ENCODE assay signal across 23 mouse cellular contexts in genomic region chr1:185989432-185989831, GRCm38 (mm10).
DNase-seq lines count a peak whose midpoint lies in the region; ATAC-seq lines count a peak whose summit lies in the region.
"Had no signal": no experiment of that assay in that cellular context is flagged by ENCODE, and none has a peak within 500 bp of the region (broad histone marks: within the 10 kb centered on the region; RNA-seq: fewer than 3 reads in every experiment).

No protein-coding gene starts in this region.

- no peak overlapping the region for H3K9ac ChIP-seq in embryonic facial prominence, embryonic 11.5 days (replicated peaks; ENCODE audit: low read length)
- no peak overlapping the region for H3K9ac ChIP-seq in embryonic facial prominence, embryonic 12.5 days
- H3K9ac ChIP-seq in embryonic facial prominence, embryonic 15.5 days: no peak overlapping the region
- no peak overlapping the region for H3K9ac ChIP-seq in liver, embryonic 11.5 days (ENCODE audit: low read depth, low read length)
- H3K9ac ChIP-seq: forebrain, embryonic 12.5 days; hindbrain, embryonic 13.5 days; intestine, embryonic 15.5 days had no signal

- no peaks in the 10 kb centered on the region for H3K27me3 ChIP-seq in embryonic facial prominence, embryonic 11.5 days (ENCODE audit: control insufficient read depth, insufficient read depth, low read length)
- H3K27me3 ChIP-seq in embryonic facial prominence, embryonic 10.5 days (replicated peaks; ENCODE audit: low read depth, poor library complexity, severe bottlenecking): no peaks in the 10 kb centered on the region
- no peaks in the 10 kb centered on the region for H3K27me3 ChIP-seq in embryonic facial prominence, embryonic 12.5 days
- no peaks in the 10 kb centered on the region for H3K27me3 ChIP-seq in embryonic facial prominence, embryonic 15.5 days
- no peaks in the 10 kb centered on the region for H3K27me3 ChIP-seq in liver, embryonic 11.5 days (replicated peaks; ENCODE audit: control insufficient read depth, insufficient read depth, low read length)
- H3K27me3 ChIP-seq: forebrain, embryonic 12.5 days; hindbrain, embryonic 13.5 days; intestine, embryonic 15.5 days; Patski had no signal

- no peak overlapping the region for H3K4me3 ChIP-seq in embryonic facial prominence, embryonic 11.5 days (ENCODE audit: low read depth, low read length)
- no peak overlapping the region for H3K4me3 ChIP-seq in embryonic facial prominence, embryonic 10.5 days
- H3K4me3 ChIP-seq in embryonic facial prominence, embryonic 12.5 days: no peak overlapping the region
- no peak overlapping the region for H3K4me3 ChIP-seq in embryonic facial prominence, embryonic 15.5 days (replicated peaks)
- H3K4me3 ChIP-seq in liver, embryonic 11.5 days (ENCODE audit: low read depth, low read length): no peak overlapping the region
- H3K4me3 ChIP-seq: erythroblast, embryonic 14.5 days; forebrain, embryonic 12.5 days; hindbrain, embryonic 13.5 days; intestine, embryonic 15.5 days had no signal

- H3K4me1 ChIP-seq in embryonic facial prominence, embryonic 11.5 days (ENCODE audit: control insufficient read depth, insufficient read depth, low read length): no peaks in the 10 kb centered on the region
- peaks cover 3% of the 10 kb centered on the region; the same call in 1 of the 2 replicates for H3K4me1 ChIP-seq in embryonic facial prominence, embryonic 10.5 days
- peaks cover 6% of the 10 kb centered on the region; the same call in 1 of the 2 replicates for H3K4me1 ChIP-seq in embryonic facial prominence, embryonic 12.5 days
- H3K4me1 ChIP-seq in embryonic facial prominence, embryonic 15.5 days: peaks cover 7% of the 10 kb centered on the region; the same call in 1 of the 2 replicates
- no peaks in the 10 kb centered on the region for H3K4me1 ChIP-seq in liver, embryonic 11.5 days (replicated peaks; ENCODE audit: control insufficient read depth, insufficient read depth, low read length)
- H3K4me1 ChIP-seq: forebrain, embryonic 12.5 days; hindbrain, embryonic 13.5 days; intestine, embryonic 15.5 days had no signal

- peak; percentile 50 for DNase-seq in embryonic facial prominence, embryonic 11.5 days (ENCODE audit: low spot score)
- DNase-seq in embryonic facial prominence, embryonic 10.5 days (ENCODE audit: low spot score): no peak
- DNase-seq in cerebellum, postnatal 10 days: no peak
- no peak for DNase-seq in liver, embryonic 11.5 days (ENCODE audit: low spot score)
- no peak for DNase-seq in gastrocnemius, postnatal 25 days
- DNase-seq: adrenal gland, postnatal 10 days; cerebellum, adult 18-20 months; cerebellum, adult 9-11 months; cerebellum, postnatal 36 days; embryo, embryonic 11 days; gastrocnemius, postnatal 10 days; heart, adult 11 months; kidney, adult 11 months had no signal

- no peak for ATAC-seq in embryonic facial prominence, embryonic 11.5 days (replicated peaks; ENCODE audit: insufficient number of reproducible peaks, low FRiP score, low TSS enrichment, low read depth)
- ATAC-seq in embryonic facial prominence, embryonic 12.5 days (ENCODE audit: insufficient number of reproducible peaks, insufficient read depth, low FRiP score, low TSS enrichment): no peak
- 0 out of 2 replicates have a peak, but pooled peaks have one; percentile 43 for ATAC-seq in embryonic facial prominence, embryonic 15.5 days (ENCODE audit: insufficient number of reproducible peaks, low FRiP score, low TSS enrichment, low read depth)
- no peak for ATAC-seq in liver, embryonic 11.5 days (replicated peaks; ENCODE audit: low FRiP score)
- ATAC-seq: forebrain, embryonic 16.5 days; hindbrain, embryonic 16.5 days; intestine, embryonic 15.5 days; Patski had no signal

- no peak overlapping the region for H3K27ac ChIP-seq in embryonic facial prominence, embryonic 11.5 days (replicated peaks; ENCODE audit: low read depth, low read length)
- no peak overlapping the region for H3K27ac ChIP-seq in embryonic facial prominence, embryonic 10.5 days (replicated peaks)
- H3K27ac ChIP-seq in embryonic facial prominence, embryonic 12.5 days: peak overlapping the region; percentile 5; the same call in 1 of the 2 replicates
- peak overlapping the region; percentile 55; the same call in 1 of the 2 replicates for H3K27ac ChIP-seq in embryonic facial prominence, embryonic 15.5 days (replicated peaks)
- no peak overlapping the region for H3K27ac ChIP-seq in liver, embryonic 11.5 days (ENCODE audit: low read depth, low read length)
- H3K27ac ChIP-seq: forebrain, embryonic 12.5 days; hindbrain, embryonic 13.5 days; intestine, embryonic 15.5 days had no signal

- no peak overlapping the region for H3K4me2 ChIP-seq in embryonic facial prominence, embryonic 11.5 days (ENCODE audit: low read depth, low read length)
- no peak overlapping the region for H3K4me2 ChIP-seq in embryonic facial prominence, embryonic 12.5 days (replicated peaks)
- H3K4me2 ChIP-seq in embryonic facial prominence, embryonic 15.5 days (replicated peaks): no peak overlapping the region
- no peak overlapping the region for H3K4me2 ChIP-seq in liver, embryonic 11.5 days
- H3K4me2 ChIP-seq: forebrain, embryonic 12.5 days; heart, embryonic 11.5 days; hindbrain, embryonic 13.5 days; intestine, embryonic 15.5 days had no signal

- no peaks in the 10 kb centered on the region for H3K36me3 ChIP-seq in embryonic facial prominence, embryonic 11.5 days (replicated peaks; ENCODE audit: control insufficient read depth, insufficient read depth, low read depth, low read length)
- H3K36me3 ChIP-seq in embryonic facial prominence, embryonic 10.5 days (replicated peaks): no peaks in the 10 kb centered on the region
- no peaks in the 10 kb centered on the region for H3K36me3 ChIP-seq in embryonic facial prominence, embryonic 12.5 days
- no peaks in the 10 kb centered on the region for H3K36me3 ChIP-seq in embryonic facial prominence, embryonic 15.5 days
- H3K36me3 ChIP-seq in liver, embryonic 11.5 days (ENCODE audit: control insufficient read depth, insufficient read depth, low read length): no peaks in the 10 kb centered on the region
- H3K36me3 ChIP-seq: forebrain, embryonic 12.5 days; hindbrain, embryonic 13.5 days; intestine, embryonic 15.5 days had no signal

- WGBS in embryonic facial prominence, embryonic 11.5 days: 54% methylated on average over 8 of the region's 8 CpGs
- WGBS in embryonic facial prominence, embryonic 10.5 days: 72% methylated on average over 8 of the region's 8 CpGs
- WGBS in embryonic facial prominence, embryonic 12.5 days: 42% methylated on average over 8 of the region's 8 CpGs
- WGBS in embryonic facial prominence, embryonic 15.5 days: 27% methylated on average over 8 of the region's 8 CpGs
- 82% methylated on average over 8 of the region's 8 CpGs for WGBS in liver, embryonic 11.5 days

- H3K9me3 ChIP-seq in embryonic facial prominence, embryonic 11.5 days (replicated peaks; ENCODE audit: control insufficient read depth, low read length): no peaks in the 10 kb centered on the region
- no peaks in the 10 kb centered on the region for H3K9me3 ChIP-seq in embryonic facial prominence, embryonic 10.5 days
- H3K9me3 ChIP-seq in embryonic facial prominence, embryonic 12.5 days: no peaks in the 10 kb centered on the region
- H3K9me3 ChIP-seq in embryonic facial prominence, embryonic 15.5 days (replicated peaks): no peaks in the 10 kb centered on the region
- no peaks in the 10 kb centered on the region for H3K9me3 ChIP-seq in liver, embryonic 11.5 days (ENCODE audit: control insufficient read depth, low read length)
- H3K9me3 ChIP-seq: forebrain, embryonic 12.5 days; intestine, embryonic 15.5 days had no signal

Comparison
In these comparisons a context has a peak if more than half of its experiments do, and no peak if none do; other contexts are left out.
1. H3K27ac ChIP-seq: peak in embryonic facial prominence, embryonic 12.5 days (single experiment) and embryonic facial prominence, embryonic 15.5 days (single experiment); none in embryonic facial prominence, embryonic 11.5 days (single experiment), embryonic facial prominence, embryonic 10.5 days (single experiment) and liver, embryonic 11.5 days (single experiment).